Mouse (Mus musculus): Measurements from ENCODE around the gene Exoc6b. TPM values are rescaled to one million over a fixed set of nuclear protein-coding genes. Genes with fewer than 3 reads are reported as not detected.
"Not testable (repeated sequence)": the region's sequence is repeated elsewhere in the genome, so short reads cannot be mapped to it uniquely, and the experiment has no call there.

Exoc6b gene
- polyA plus RNA-seq, 1 experiment from 2014 or later, result 21.0 TPM

DNA sequence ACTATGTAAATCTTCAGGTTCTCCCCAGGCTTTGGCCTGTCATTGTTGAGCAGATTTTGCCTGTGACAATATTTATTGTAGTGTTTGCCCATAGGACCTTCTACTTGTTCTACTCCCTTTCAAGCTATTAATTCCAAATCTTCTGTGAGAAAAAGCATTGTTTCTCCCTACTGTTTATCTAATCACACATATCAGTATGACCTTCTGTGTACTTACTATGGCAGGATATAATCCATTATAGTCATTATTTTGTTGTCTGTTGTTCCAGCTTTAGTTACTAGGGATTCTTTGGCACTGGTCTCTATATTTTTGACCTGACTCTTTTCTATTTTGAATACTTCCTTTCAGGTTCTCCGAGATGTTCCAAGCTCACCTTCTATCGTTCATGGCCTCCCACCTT, 442.9 kb downstream of the Exoc6b start:
- H3K27ac ChIP-seq, result no peak overlapping the region
- no peak overlapping the region for H3K4me3 ChIP-seq
- WGBS, result 90% methylated on average over 2 of the region's 2 CpGs
- no peaks in the 10 kb centered on the region for H3K27me3 ChIP-seq (ENCODE audit: insufficient read depth, poor library complexity, severe bottlenecking)
- peaks cover 4% of the 10 kb centered on the region for H3K4me1 ChIP-seq
- no peaks in the 10 kb centered on the region for H3K36me3 ChIP-seq
- H3K9me3 ChIP-seq, result no peaks in the 10 kb centered on the region
- DNase-seq (ENCODE audit: low spot score), result no peak

GRCm38 (mm10) chr6:84619166-84619565, 450.1 kb downstream of the Exoc6b start:
- Histone ChIP-seq H3K27me3 (ENCODE audit: insufficient read depth, poor library complexity, severe bottlenecking) (no peaks in the 10 kb centered on the region), H3K27ac (no peak overlapping the region), H3K36me3 (0 out of 2 replicates have a peak, but pooled peaks cover 15% of the 10 kb centered on the region), H3K9me3 (no peaks in the 10 kb centered on the region), H3K4me3 (no peak overlapping the region), H3K4me1 (no peaks in the 10 kb centered on the region)
- peak; percentile 57 for DNase-seq (ENCODE audit: low spot score)
- 82% methylated on average over 6 of the region's 6 CpGs for WGBS

DNA sequence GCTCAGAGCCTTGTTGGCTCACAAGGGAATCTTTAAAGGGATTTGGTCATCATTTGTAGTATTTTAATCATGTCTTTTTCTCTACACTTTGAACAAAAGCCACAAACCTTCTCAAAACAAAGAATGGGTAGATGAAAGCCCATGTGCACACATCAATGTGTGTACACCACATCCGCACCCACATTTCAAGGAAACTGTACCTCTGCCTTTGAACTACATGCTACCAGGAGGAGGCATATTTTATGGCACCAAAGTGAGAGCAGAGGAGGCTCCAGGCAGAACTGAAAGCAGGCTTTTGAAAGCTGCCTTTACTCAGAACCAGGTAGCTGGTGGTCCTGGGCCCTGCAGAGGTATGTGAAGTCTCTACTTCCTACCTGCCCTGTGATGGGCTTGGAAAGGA, 452.3 kb downstream of the Exoc6b start:
- Histone ChIP-seq H3K27ac (no peak overlapping the region), H3K27me3 (ENCODE audit: insufficient read depth, poor library complexity, severe bottlenecking) (no peaks in the 10 kb centered on the region), H3K36me3 (0 out of 2 replicates have a peak, but pooled peaks cover 15% of the 10 kb centered on the region), H3K4me3 (no peak overlapping the region), H3K9me3 (no peaks in the 10 kb centered on the region), H3K4me1 (no peaks in the 10 kb centered on the region)
- WGBS, result 89% methylated on average over 1 of the region's 1 CpGs
- peak; percentile 56 for DNase-seq (ENCODE audit: low spot score)

DNA sequence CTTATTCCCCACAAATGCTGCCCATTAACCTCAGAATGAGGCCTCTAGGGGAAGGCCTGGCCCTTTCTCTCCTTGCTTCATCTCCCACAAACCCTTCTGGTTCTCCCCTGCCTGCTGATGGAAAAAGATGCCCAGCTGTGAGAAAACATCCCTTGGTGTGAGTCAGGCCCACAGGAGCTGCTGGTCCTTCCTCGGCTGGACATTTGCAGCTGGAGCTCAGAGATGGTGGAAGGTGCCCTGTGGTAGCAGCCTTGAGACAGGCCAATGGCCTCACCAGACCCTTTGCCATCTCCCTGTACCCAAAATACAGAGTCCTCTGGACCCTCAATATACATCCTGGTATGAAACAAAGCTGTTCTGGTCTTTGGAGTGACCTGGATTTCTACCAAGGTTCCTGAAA, 452.7 kb downstream of the Exoc6b start:
- Histone ChIP-seq H3K4me3 (no peak overlapping the region), H3K27ac (no peak overlapping the region), H3K27me3 (ENCODE audit: insufficient read depth, poor library complexity, severe bottlenecking) (no peaks in the 10 kb centered on the region), H3K36me3 (0 out of 2 replicates have a peak, but pooled peaks cover 15% of the 10 kb centered on the region), H3K4me1 (no peaks in the 10 kb centered on the region), H3K9me3 (no peaks in the 10 kb centered on the region)
- peak; percentile 64 for DNase-seq (ENCODE audit: low spot score)
- 75% methylated on average over 1 of the region's 1 CpGs for WGBS

DNA sequence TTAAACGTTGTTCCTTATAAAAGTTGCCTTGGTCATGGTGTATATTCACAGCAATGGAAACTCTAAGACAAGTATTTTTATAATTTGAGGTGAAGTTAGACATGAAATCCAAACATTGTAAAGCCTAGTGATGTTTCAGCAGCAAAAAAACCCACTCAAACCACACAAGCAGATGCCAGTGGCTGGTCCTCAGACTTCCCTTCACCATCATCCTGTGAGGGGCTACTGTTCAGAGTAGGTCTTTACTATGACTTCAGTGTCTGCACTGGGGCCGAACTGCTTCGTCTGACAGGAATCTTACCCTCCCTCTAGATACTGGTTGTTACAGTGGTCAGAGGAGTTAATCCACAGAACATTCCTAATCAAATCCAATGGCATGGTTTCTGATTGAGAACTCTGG, 455.8 kb downstream of the Exoc6b start:
- H3K4me3 ChIP-seq, result no peak overlapping the region
- H3K36me3 ChIP-seq, result 0 out of 2 replicates have a peak, but pooled peaks cover 2% of the 10 kb centered on the region
- DNase-seq (ENCODE audit: low spot score), result no peak
- H3K27ac ChIP-seq, result no peak overlapping the region
- no peaks in the 10 kb centered on the region for H3K4me1 ChIP-seq
- WGBS, result 80% methylated on average over 3 of the region's 3 CpGs
- H3K9me3 ChIP-seq, result no peaks in the 10 kb centered on the region
- H3K27me3 ChIP-seq (ENCODE audit: insufficient read depth, poor library complexity, severe bottlenecking), result no peaks in the 10 kb centered on the region

DNA sequence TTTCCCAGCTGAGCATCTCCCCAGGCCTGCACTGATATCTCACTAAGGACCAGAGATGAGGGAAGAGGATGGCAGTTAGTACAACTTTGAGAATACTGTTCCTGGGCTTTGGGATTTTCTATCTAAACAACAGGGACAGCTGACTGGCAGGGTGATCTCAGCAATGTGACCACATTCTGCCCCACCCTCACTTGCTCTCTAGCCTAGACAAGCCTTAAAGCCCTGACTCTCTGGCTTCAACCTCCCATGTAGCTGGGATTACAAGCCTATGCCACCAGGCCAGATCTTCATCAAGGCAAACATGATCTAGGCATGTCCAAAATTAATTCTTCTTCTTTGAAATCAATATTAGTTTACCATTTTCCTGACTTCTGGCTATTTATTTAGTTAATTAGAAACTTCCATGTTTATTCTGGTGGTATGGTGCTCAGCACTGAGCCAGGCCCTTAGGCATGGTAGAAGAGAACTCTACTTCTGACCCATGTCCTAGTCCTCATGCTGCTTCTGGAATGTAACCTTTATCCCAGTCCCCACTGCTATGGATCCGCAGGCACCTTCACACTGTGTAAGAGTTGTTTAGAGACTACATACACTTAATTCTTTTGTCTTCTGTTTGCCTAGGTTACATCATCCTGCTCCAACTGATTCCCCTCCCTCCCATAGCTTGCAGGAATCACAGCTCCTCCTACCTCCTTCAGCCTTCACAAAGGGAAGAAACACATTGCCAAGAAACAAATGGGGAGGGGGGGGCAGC, 468.0 kb downstream of the Exoc6b start:
- Histone ChIP-seq H3K4me3 (no peak overlapping the region), H3K9me3 (no peaks in the 10 kb centered on the region), H3K27ac (no peak overlapping the region), H3K27me3 (ENCODE audit: insufficient read depth, poor library complexity, severe bottlenecking) (no peaks in the 10 kb centered on the region), H3K36me3 (no peaks in the 10 kb centered on the region), H3K4me1 (no peaks in the 10 kb centered on the region)
- WGBS, result 26% methylated on average over 1 of the region's 1 CpGs
- peak; percentile 45 for DNase-seq (ENCODE audit: low spot score)

DNA sequence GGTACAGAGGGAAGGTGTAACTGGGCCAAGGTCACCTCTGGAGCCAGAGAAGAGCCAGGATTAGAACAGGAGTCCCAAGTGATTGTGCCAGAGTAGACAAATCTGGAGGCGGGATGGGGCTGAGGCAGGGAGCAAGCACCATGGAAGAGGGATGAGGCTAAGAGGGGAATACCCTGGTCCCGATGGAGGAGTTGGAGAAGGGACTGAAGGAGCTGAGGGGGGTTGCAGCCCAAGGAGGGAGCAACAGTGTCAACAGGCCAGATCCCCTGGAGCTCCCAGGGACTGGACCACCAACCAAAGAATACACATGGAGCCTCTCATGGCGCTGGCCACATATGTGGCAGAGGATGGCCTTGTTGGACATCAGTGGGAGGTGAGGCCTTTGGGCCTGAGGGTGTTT, 470.0 kb downstream of the Exoc6b start:
- DNase-seq (ENCODE audit: low spot score), result peak; percentile 54
- peaks cover 14% of the 10 kb centered on the region for H3K4me1 ChIP-seq
- not testable (repeated sequence) for H3K36me3 ChIP-seq; H3K9me3 ChIP-seq; H3K4me3 ChIP-seq; H3K27ac ChIP-seq; H3K27me3 ChIP-seq (ENCODE audit: insufficient read depth, poor library complexity, severe bottlenecking)
- WGBS, result 74% methylated on average over 3 of the region's 3 CpGs

DNA sequence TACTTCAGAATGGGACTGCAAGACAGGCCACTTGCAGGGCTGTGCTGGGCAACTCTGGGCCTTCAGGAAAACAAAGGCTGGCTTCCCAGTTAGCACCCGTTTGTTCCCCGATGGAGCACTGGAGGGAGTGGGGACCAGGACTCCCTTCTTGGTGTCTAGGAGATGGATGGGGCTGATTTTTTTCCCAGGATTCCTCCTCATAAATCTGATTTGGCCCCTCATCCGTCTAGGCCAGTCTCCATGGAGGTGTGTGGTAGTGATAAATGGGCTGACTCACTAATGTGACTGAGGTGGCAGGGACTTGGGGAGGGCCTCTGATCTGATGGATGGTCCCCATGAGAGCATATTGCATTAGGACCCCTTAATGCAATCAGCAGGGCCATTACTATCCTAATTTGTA, 470.6 kb downstream of the Exoc6b start:
- DNase-seq (ENCODE audit: low spot score), result no peak
- WGBS, result 78% methylated on average over 3 of the region's 3 CpGs
- Histone ChIP-seq H3K9me3 (no peaks in the 10 kb centered on the region), H3K27ac (no peak overlapping the region), H3K36me3 (no peaks in the 10 kb centered on the region), H3K27me3 (ENCODE audit: insufficient read depth, poor library complexity, severe bottlenecking) (0 out of 2 replicates have a peak, but pooled peaks cover 2% of the 10 kb centered on the region), H3K4me3 (no peak overlapping the region), H3K4me1 (peaks cover 16% of the 10 kb centered on the region)

DNA sequence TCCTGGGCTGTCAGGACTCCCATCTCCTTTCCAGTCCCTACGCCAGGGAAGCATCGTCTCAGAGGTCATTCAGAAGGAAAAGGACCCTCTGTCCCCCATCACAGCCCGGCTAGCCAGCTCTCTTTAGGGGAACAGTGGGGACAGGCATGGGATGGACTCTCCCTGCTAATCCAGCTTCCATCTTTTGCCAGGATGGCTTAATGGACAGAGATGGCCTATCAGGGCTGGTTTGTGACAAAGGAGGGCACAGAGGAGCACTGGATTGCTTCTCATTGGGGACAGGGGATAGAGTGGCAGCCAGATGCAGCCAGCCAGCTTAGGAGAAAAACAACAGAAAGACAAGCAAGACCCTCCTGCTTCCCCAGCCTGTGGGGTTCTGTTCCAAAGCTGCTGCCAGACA, 474.7 kb downstream of the Exoc6b start:
- 49% methylated on average over 3 of the region's 3 CpGs for WGBS
- no peaks in the 10 kb centered on the region for H3K36me3 ChIP-seq
- H3K27me3 ChIP-seq (ENCODE audit: insufficient read depth, poor library complexity, severe bottlenecking), result peaks cover 33% of the 10 kb centered on the region
- no peak overlapping the region for H3K4me3 ChIP-seq
- peak; percentile 70 for DNase-seq (ENCODE audit: low spot score)
- no peaks in the 10 kb centered on the region for H3K9me3 ChIP-seq
- 0 out of 2 replicates have a peak overlapping the region, but pooled peaks have one; percentile 12 for H3K27ac ChIP-seq
- H3K4me1 ChIP-seq, result peaks cover 29% of the 10 kb centered on the region

GRCm38 (mm10) chr6:84593693-84594092, 475.6 kb downstream of the Exoc6b start, which contains the start of gene Cyp26b1:
Gene Cyp26b1 (minus strand): TSS chr6:84593908.
- H3K27ac ChIP-seq, result 0 out of 2 replicates have a peak within 1 kb of the TSS, but pooled peaks have one; percentile 12
- peaks cover 32% of the 10 kb centered on the region for H3K4me1 ChIP-seq
- H3K27me3 ChIP-seq (ENCODE audit: insufficient read depth, poor library complexity, severe bottlenecking), result peaks cover 43% of the 10 kb centered on the region
- no peaks in the 10 kb centered on the region for H3K36me3 ChIP-seq
- H3K9me3 ChIP-seq, result no peaks in the 10 kb centered on the region
- WGBS, result 82% methylated on average over 10 of the region's 10 CpGs
- peak; percentile 68 for DNase-seq (ENCODE audit: low spot score)
- H3K4me3 ChIP-seq, result no peak within 1 kb of the TSS

GRCm38 (mm10) chr6:84590961-84591745, 478.2 kb downstream of the Exoc6b start:
- H3K9me3 ChIP-seq, result no peaks in the 10 kb centered on the region
- peaks cover 65% of the 10 kb centered on the region for H3K27me3 ChIP-seq (ENCODE audit: insufficient read depth, poor library complexity, severe bottlenecking)
- 52% methylated on average over 6 of the region's 6 CpGs for WGBS
- DNase-seq (ENCODE audit: low spot score), result no peak
- peaks cover 52% of the 10 kb centered on the region for H3K4me1 ChIP-seq
- no peak overlapping the region for H3K27ac ChIP-seq
- no peaks in the 10 kb centered on the region for H3K36me3 ChIP-seq
- H3K4me3 ChIP-seq, result no peak overlapping the region

GRCm38 (mm10) chr6:84589742-84590686, 479.3 kb downstream of the Exoc6b start:
- peak; percentile 85 for DNase-seq (ENCODE audit: low spot score)
- H3K4me3 ChIP-seq, result peak overlapping the region; percentile 64
- no peaks in the 10 kb centered on the region for H3K9me3 ChIP-seq
- H3K36me3 ChIP-seq, result no peaks in the 10 kb centered on the region
- no peak overlapping the region for H3K27ac ChIP-seq
- 5% methylated on average over 39 of the region's 39 CpGs for WGBS
- peaks cover 52% of the 10 kb centered on the region for H3K4me1 ChIP-seq
- H3K27me3 ChIP-seq (ENCODE audit: insufficient read depth, poor library complexity, severe bottlenecking), result peaks cover 76% of the 10 kb centered on the region

Data from heart, embryonic 10.5 days (tissue).